Comparison of ENCODE assay signal across 9 mouse cellular contexts in the genomic region with DNA sequence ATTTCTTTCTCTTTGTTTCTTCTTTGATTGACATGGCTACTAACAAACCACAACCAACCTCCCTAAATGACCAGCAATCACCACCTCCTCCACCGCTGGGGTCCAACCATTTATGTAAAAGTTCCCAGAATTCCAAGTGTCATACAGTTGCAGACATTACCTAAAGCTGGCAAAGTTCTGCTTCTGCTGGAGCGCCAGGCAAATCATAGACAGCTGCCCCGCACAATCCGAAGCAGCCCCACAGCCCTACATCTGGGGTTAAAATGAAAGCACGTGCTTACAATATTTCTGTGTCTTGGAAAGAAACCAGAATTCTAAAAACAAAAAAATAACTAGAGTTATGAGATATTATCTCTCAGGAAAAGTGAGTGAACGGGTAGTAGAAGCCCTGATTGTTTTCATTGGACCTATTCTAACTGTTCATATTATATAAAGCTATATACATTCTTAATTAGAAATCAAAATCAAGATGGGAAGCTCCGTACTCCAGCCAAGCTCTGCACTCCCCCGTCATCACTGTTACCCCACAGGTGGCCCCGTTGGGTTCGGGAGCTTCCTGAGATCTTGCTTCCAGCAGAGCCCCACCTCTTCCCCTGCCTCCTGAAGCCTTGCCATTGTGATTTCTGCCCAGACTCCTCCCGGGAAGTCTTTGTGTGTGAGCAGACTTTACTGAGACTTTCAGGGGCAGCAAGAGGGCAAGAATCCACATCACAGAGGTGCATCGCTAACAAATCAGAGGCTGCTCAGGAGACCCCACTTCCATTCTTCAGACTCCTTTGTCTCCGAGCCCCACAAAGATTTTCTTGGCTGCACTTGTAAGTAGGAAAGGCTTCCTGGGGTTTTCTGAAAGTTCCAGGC. TPM values are rescaled to one million over a fixed set of nuclear protein-coding genes. Genes with fewer than 3 reads are reported as not detected.
DNase-seq lines count a peak whose midpoint lies in the region; ATAC-seq and TF ChIP-seq lines count a peak whose summit lies in the region.
"Had no signal": no experiment of that assay in that cellular context is flagged by ENCODE, and none has a peak within 500 bp of the region (broad histone marks: within the 10 kb centered on the region; RNA-seq: fewer than 3 reads in every experiment).

No protein-coding gene starts in this region.

- H3K36me3 ChIP-seq in intestine, postnatal 0 days (ENCODE audit: control insufficient read depth, insufficient read depth) = no peaks in the 10 kb centered on the region

- no peak overlapping the region for H3K27ac ChIP-seq in intestine, postnatal 0 days (ENCODE audit: low read depth, low read length)

- no peak for TF ChIP-seq CTCF in intestine, postnatal 0 days (IDR thresholded peaks at IDR 0.05; ENCODE audit: low read depth)

- ATAC-seq in intestine, postnatal 0 days = no peak
- ATAC-seq in megakaryocyte-erythroid progenitor cell, adult 5-6 weeks (replicated peaks; ENCODE audit: low FRiP score, low TSS enrichment, poor library complexity, severe bottlenecking) = no peak

- peak; percentile 12 to 16 for DNase-seq in adrenal gland, postnatal 36 days
- no peak for DNase-seq in adrenal gland, adult 8-10 months
- DNase-seq in heart, adult 18-20 months = peak; percentile 26 to 48
- peak; percentile 14 for DNase-seq in lung, postnatal 36 days
- DNase-seq in right cerebral cortex, postnatal 36 days (ENCODE audit: low spot score in 2 of 2) = no peak
- DNase-seq in thymus, postnatal 10 days (ENCODE audit: low spot score in 2 of 2) = no peak

- H3K4me3 ChIP-seq in intestine, postnatal 0 days (ENCODE audit: low read depth, low read length) = peak overlapping the region; percentile 6; the same call in 1 of the 2 replicates
- H3K4me3 ChIP-seq: erythroblast, embryonic 14.5 days had no signal

- peak overlapping the region; percentile 49 for H3K4me2 ChIP-seq in intestine, postnatal 0 days (replicated peaks; ENCODE audit: low read depth)

- WGBS in intestine, postnatal 0 days = 33% methylated on average over 13 of the region's 13 CpGs

- H3K9ac ChIP-seq in intestine, postnatal 0 days (ENCODE audit: low read depth, low read length) = no peak overlapping the region

- no peaks in the 10 kb centered on the region for H3K27me3 ChIP-seq in intestine, postnatal 0 days (replicated peaks; ENCODE audit: control insufficient read depth, insufficient read depth, low read length)

- H3K4me1 ChIP-seq in intestine, postnatal 0 days (replicated peaks; ENCODE audit: control insufficient read depth, insufficient read depth, low read length) = 0 out of 2 replicates have a peak, but pooled peaks cover 3% of the 10 kb centered on the region

- no peaks in the 10 kb centered on the region for H3K9me3 ChIP-seq in intestine, postnatal 0 days (ENCODE audit: control insufficient read depth)

RNA-seq across cellular contexts. Expression of gene 4933402J07Rik, which starts 6.3 kb away (rescaled TPM):
- not detected for total RNA-seq in adrenal gland, postnatal 36 days (2021)
- total RNA-seq in adrenal gland, adult 8-10 months (2022) = under 1 TPM in 1 of 4 experiments, not detected in 3; 0.37 TPM
- not detected for total RNA-seq in heart, adult 18-20 months (2021)
- polyA plus RNA-seq in intestine, postnatal 0 days (2015; fragmentation: Nextera tagmentation; extraction: Ambion mirVana) = not detected in 2 replicates
- not detected in 2 replicates for total RNA-seq in megakaryocyte-erythroid progenitor cell, adult 5-6 weeks (2014; fragmentation: Nextera tagmentation)
- not detected in 2 replicates for total RNA-seq in megakaryocyte-erythroid progenitor cell, adult 5-6 weeks (2017)
- polyA plus RNA-seq: erythroblast, embryonic 14.5 days had no signal

Comparison
In these comparisons a context has a peak if more than half of its experiments do, and no peak if none do; other contexts are left out.
1. DNase-seq: peak in adrenal gland, postnatal 36 days (2 of 2), heart, adult 18-20 months (2 of 2) and lung, postnatal 36 days (single experiment); none in adrenal gland, adult 8-10 months (single experiment), right cerebral cortex, postnatal 36 days (0 of 2) and thymus, postnatal 10 days (0 of 2).